Mouse (Mus musculus): ENCODE results near the gene Phkb. TPM values are rescaled to one million over a fixed set of nuclear protein-coding genes. Genes with fewer than 3 reads are reported as not detected.
"Not testable (repeated sequence)": the region's sequence is repeated elsewhere in the genome, so short reads cannot be mapped to it uniquely, and the experiment has no call there.

Gene Phkb
- 32.5 TPM for polyA plus RNA-seq (2021)

- POLR2A ChIA-PET: interaction anchor here (0.6 to 1.1 kb wide), 4 partner anchors 19 to 428 kb away, joined by 3 read pairs; no protein-coding TSS in a partner anchor
- DNase-seq (ENCODE audit: low read depth, low spot score) (peak; percentile 28), ATAC-seq (peak; percentile 85)
- no peak for TF ChIP-seq CTCF (IDR thresholded peaks at IDR 0.05)
- in situ Hi-C loops (cut with MboI; ENCODE audit: low pct_unique_long_range_greater_than_20kb): no loop called here
- H3K27me3 ChIP-seq: no peaks in the 10 kb centered on the region
- CTCF ChIA-PET: interaction anchor here (1.0 to 1.3 kb wide), 2 partner anchors 9 to 15 kb away, joined by 3 read pairs; no protein-coding TSS in a partner anchor
Observed at GRCm38 (mm10) chr8:85840657-85841488, at the start of gene Phkb, which contains the start of gene Itfg1. Gene Phkb, plus strand, starts transcription at chr8:85840959. Gene Itfg1, minus strand, starts transcription at chr8:85840921.

DNA sequence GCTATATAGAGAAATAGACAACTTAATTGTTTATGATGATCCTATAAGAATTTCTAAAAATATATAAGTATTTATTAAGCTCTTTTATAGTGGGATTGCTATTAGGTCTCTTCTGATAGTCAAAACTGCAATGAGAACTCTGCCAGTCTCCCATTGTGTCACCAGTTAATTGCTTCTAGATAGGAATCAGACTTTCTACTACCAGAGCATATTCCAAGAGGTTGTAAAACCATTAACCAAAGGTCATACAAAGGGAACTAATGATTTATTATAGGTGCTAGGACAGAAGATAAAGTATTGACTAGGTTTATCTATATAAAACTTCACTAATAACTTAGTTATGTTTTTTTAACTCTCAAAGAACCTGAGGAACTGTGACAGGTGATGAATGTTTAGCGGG is 44.4 kb upstream of the Phkb start:
- CTCF ChIA-PET; in situ Hi-C loops (cut with MboI; ENCODE audit: low pct_unique_long_range_greater_than_20kb); H3K27me3 ChIP-seq; ATAC-seq; DNase-seq (ENCODE audit: low read depth, low spot score): not testable (repeated sequence)
- POLR2A ChIA-PET: interaction anchor here (0.6 kb wide), 1 partner anchor 73 kb away, joined by 3 read pairs; no protein-coding TSS in a partner anchor

DNA sequence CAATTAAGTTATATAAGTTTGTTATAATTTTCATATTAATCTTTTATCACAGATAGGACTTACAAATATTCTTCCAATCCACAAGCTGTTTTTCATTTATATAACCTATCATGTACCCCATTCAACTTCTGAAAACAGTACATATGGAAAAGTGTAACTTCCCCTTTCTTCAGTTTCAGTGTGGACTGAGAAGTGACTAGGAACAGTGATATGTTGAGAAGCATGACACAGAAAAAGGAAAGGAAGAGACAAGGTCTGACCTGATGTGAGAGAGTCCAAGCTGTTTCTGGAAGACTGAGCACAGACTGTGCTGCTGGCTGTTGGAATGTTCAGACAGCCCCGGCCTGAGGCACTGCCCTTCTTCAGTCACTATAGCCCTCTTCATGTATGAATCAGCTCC is 40.6 kb upstream of the Phkb start:
- ChIA-PET CTCF (interaction anchor here (1.2 kb wide), 1 partner anchor 15 kb away, joined by 3 read pairs; no protein-coding TSS in a partner anchor), POLR2A (no interaction called here)
- in situ Hi-C loops (cut with MboI; ENCODE audit: low pct_unique_long_range_greater_than_20kb): no loop called here
- TF ChIP-seq CTCF (IDR thresholded peaks at IDR 0.05): no peak
- no peak for DNase-seq (ENCODE audit: low read depth, low spot score)
- ATAC-seq: no peak
- no peaks in the 10 kb centered on the region for H3K27me3 ChIP-seq

GRCm38 (mm10) chr8:85801408-85801807 is 39.4 kb upstream of the Phkb start:
- no peaks in the 10 kb centered on the region for H3K27me3 ChIP-seq
- no peak for TF ChIP-seq CTCF (IDR thresholded peaks at IDR 0.05)
- DNase-seq (ENCODE audit: low read depth, low spot score): no peak
- POLR2A ChIA-PET: no interaction called here
- in situ Hi-C loops (cut with MboI; ENCODE audit: low pct_unique_long_range_greater_than_20kb): no loop called here
- no peak for ATAC-seq
- CTCF ChIA-PET: no interaction called here

- ChIA-PET POLR2A (no interaction called here), CTCF (no interaction called here)
- DNase-seq (ENCODE audit: low read depth, low spot score): no peak
- no peaks in the 10 kb centered on the region for H3K27me3 ChIP-seq
- ATAC-seq: no peak
- no peak for TF ChIP-seq CTCF (IDR thresholded peaks at IDR 0.05)
- in situ Hi-C loops (cut with MboI; ENCODE audit: low pct_unique_long_range_greater_than_20kb): no loop called here
Observed at GRCm38 (mm10) chr8:85813621-85814020, 27.1 kb upstream of the Phkb start.

DNA sequence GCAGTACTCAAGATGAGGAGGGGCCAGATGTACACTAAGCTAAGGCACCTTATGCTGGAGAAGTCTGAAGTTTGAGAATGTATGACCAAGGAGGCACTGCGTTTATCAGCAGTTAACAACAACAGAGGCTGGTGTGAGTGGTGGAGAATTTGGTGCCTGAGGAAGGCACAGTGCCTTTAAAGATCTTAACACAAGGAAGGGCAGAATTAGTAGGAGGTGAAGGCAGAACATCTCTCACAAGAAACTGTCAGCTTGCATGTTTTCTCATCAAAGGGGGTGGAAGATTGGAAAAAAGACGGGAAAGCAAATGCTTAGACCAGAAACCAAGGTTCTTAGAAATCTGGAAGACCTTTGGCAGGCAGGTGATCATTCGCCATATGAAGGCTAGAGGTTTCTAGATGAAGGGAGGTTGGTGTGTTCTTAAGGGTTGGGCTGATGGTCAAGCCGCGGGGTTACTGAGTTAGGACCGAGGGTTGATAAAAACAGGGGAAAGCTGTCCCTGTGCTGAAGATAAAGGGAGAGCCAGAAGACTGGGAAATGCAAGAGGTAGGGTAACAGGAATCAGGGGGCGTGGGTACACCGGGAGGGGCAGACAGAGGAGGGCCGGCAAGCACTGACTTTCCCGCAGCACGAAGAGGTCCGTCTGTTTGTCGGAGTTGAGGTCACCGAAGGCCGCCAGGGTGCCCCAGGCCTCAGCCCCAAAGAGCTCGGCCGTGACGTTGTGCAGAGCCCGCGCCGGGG is 673 bp upstream of the Phkb start:
- POLR2A ChIA-PET: interaction anchor here (0.6 to 1.1 kb wide), 2 partner anchors 32 to 347 kb away, joined by 3 read pairs; no protein-coding TSS in a partner anchor
- TF ChIP-seq CTCF (IDR thresholded peaks at IDR 0.05): no peak
- ATAC-seq (peak; percentile 10), DNase-seq (ENCODE audit: low read depth, low spot score) (no peak)
- CTCF ChIA-PET: interaction anchor here (1.2 to 1.3 kb wide), 2 partner anchors 10 to 54 kb away, joined by 3 read pairs; no protein-coding TSS in a partner anchor
- no peaks in the 10 kb centered on the region for H3K27me3 ChIP-seq
- in situ Hi-C loops (cut with MboI; ENCODE audit: low pct_unique_long_range_greater_than_20kb): no loop called here

GRCm38 (mm10) chr8:85841489-85841795 is 683 bp downstream of the Phkb start:
- ATAC-seq: no peak
- in situ Hi-C loops (cut with MboI; ENCODE audit: low pct_unique_long_range_greater_than_20kb): no loop called here
- no peak for TF ChIP-seq CTCF (IDR thresholded peaks at IDR 0.05)
- ChIA-PET CTCF (interaction anchor here (1.0 to 1.3 kb wide), 2 partner anchors 9 to 14 kb away, joined by 3 read pairs; no protein-coding TSS in a partner anchor), POLR2A (interaction anchor here (0.7 kb wide), 1 partner anchor 18 kb away, joined by 3 read pairs; no protein-coding TSS in a partner anchor)
- no peaks in the 10 kb centered on the region for H3K27me3 ChIP-seq
- no peak for DNase-seq (ENCODE audit: low read depth, low spot score)

DNA sequence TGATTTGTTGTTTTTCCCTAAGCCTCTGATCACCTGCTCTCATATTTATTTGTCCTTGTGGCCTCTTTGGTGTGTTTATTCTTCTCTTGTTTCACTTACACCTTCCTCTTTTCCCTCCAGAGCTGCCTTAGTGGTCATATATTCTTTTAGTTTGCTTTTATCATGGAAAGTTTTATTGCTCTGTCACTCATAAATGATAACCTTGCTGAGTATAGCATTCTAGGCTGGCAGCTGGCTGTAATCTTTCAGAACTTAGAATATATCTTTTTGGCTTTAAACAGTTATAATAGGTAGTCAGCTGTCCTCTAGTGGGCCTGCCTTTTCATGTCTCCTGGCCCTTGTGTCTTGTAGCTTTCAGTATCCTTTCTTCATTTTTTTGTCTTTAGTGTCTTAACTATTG is 5.1 kb downstream of the Phkb start:
- in situ Hi-C loops (cut with MboI; ENCODE audit: low pct_unique_long_range_greater_than_20kb): no loop called here

GRCm38 (mm10) chr8:85854220-85855123 is 13.7 kb downstream of the Phkb start:
- CTCF ChIA-PET: interaction anchor here (1.4 to 1.6 kb wide), 2 partner anchors 10 to 13 kb away, joined by 3 to 4 read pairs; partner anchors contain the start of genes Itfg1 and Phkb

More for the DNA sequence above, 5.1 kb downstream of the Phkb start:
- POLR2A ChIA-PET: no interaction called here
- H3K27me3 ChIP-seq: no peaks in the 10 kb centered on the region
- no peak for TF ChIP-seq CTCF (IDR thresholded peaks at IDR 0.05)
- ATAC-seq (no peak), DNase-seq (ENCODE audit: low read depth, low spot score) (no peak)
- CTCF ChIA-PET: no interaction called here

DNA sequence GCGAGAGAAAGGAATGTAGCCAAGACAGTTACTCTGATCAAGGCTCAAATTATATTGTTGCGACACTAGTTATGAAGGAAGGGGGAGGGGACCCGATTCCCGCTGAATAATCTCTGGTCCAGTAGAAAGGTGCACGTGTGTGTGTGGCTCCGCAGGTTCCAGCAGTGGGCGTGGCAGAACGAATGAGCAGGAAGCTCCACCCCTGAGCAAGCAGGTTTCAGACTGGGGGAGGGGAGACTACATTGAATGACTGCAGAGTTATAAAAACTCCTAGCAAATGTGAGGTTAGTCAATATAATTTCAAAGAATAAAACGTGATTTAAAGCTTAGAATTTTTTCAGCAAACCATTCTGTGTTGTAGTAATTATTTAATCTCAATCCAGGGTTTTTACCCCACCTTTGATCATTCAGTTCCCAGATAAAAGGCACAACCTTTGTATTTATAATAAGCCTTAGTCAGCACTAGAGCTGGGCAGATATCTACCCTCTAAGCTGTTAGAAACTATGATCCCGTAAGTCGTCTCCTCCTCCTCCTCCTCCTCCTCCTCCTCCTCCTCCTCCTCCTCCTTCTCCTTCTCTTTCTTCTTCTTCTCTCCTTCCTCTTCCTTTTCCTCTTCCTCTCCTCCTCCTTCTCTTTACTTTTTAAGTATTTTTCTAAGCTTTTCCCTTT is 16.6 kb downstream of the Phkb start:
- POLR2A ChIA-PET; CTCF ChIA-PET; in situ Hi-C loops (cut with MboI; ENCODE audit: low pct_unique_long_range_greater_than_20kb): not testable (repeated sequence)

More at GRCm38 (mm10) chr8:85854220-85855123, 13.7 kb downstream of the Phkb start:
- H3K27me3 ChIP-seq: no peaks in the 10 kb centered on the region
- POLR2A ChIA-PET: no interaction called here
- no peak for DNase-seq (ENCODE audit: low read depth, low spot score)
- no peak for ATAC-seq
- in situ Hi-C loops (cut with MboI; ENCODE audit: low pct_unique_long_range_greater_than_20kb): no loop called here
- no peak for TF ChIP-seq CTCF (IDR thresholded peaks at IDR 0.05)

More for the DNA sequence above, 16.6 kb downstream of the Phkb start:
- DNase-seq (ENCODE audit: low read depth, low spot score); ATAC-seq; H3K27me3 ChIP-seq: not testable (repeated sequence)

Measured in Patski (cell line).